Mouse (Mus musculus) midbrain, embryonic 12.5 days (tissue): ENCODE measurements around the gene Pef1. TPM values are rescaled to one million over a fixed set of nuclear protein-coding genes. Genes with fewer than 3 reads are reported as not detected.

ENCODE experiments used
- ATAC-seq: fragments of 200-750 bp; cut with Nextera tagmentation; 2 replicates; pipeline ENCODE4 v1.8.0; 2017; ENCODE audit warnings: low read depth, moderate TSS enrichment, moderate library complexity; ENCODE audit not compliant: low FRiP score
- H3K27ac ChIP-seq: fragments of 300-500 bp; sonication (generic); replicated peaks from 2 replicates; pipeline ENCODE4 v1.5.1; 2016; ENCODE audit warnings: mild to moderate bottlenecking
- H3K27me3 ChIP-seq: fragments of 300-500 bp; sonication (generic); 2 replicates; pipeline ENCODE4 v1.6.1; 2016; ENCODE audit warnings: mild to moderate bottlenecking
- H3K36me3 ChIP-seq: fragments of 300-500 bp; sonication (generic); 2 replicates; pipeline ENCODE4 v1.6.1; 2016
- H3K4me1 ChIP-seq: fragments of 300-500 bp; sonication (generic); 2 replicates; pipeline ENCODE4 v1.6.1; 2016
- H3K4me2 ChIP-seq: fragments of 300-500 bp; sonication (generic); replicated peaks from 2 replicates; pipeline ENCODE4 v1.6.1; 2016; ENCODE audit warnings: mild to moderate bottlenecking, moderate library complexity
- H3K4me3 ChIP-seq: fragments of 300-500 bp; sonication (generic); 2 replicates; pipeline ENCODE4 v1.5.1; 2016; ENCODE audit warnings: mild to moderate bottlenecking
- H3K9ac ChIP-seq: fragments of 300-500 bp; sonication (generic); replicated peaks from 2 replicates; pipeline ENCODE4 v1.6.1; 2016; ENCODE audit warnings: mild to moderate bottlenecking, moderate library complexity
- H3K9me3 ChIP-seq: fragments of 300-500 bp; sonication (generic); 2 replicates; pipeline ENCODE4 v1.6.1; 2016; ENCODE audit warnings: mild to moderate bottlenecking
- WGBS: fragments of 180-500 bp; shearing (Covaris S2); methylation state at CpG from one replicate; pipeline ENCODE4 v1.1.7; 2016; 5-methylcytosine and 5-hydroxymethylcytosine counted together
- polyA plus RNA-seq: library from polyadenylated mRNA; unstranded; fragments of >200 nt; fragmentation: Nextera tagmentation; extraction: Ambion mirVana; gene quantifications from 2 replicates; pipeline ENCODE4 v1.2.1, GENCODE M21; 2016

Pef1 gene
- polyA plus RNA-seq, 1 experiment from 2014 or later: 68.4 TPM

- 87% methylated on average over 10 of the region's 10 CpGs for WGBS
- ATAC-seq: no peak
- H3K9ac ChIP-seq: no peak overlapping the region
Measured at GRCm38 (mm10) chr4:130148405-130148804, 46.0 kb downstream of the Pef1 start.

DNA sequence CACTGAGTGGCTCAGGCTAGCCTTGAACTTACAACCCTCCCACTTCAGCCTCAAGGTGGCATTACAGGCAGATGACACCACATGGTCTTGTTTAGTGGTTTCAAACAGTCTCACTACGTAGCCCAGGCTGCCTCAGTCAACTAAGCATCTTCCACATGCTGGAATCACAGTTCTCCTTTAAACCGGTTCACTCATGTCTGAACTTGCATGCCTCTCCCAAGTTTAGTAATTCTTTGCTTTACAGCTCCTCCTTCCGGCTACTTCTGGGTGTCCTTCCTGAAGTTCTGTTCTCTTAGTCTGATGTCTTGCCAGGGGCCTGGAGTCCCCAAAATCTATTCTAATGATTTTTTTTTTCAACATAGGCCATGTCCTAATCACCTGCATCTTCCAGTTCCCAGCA, 51.9 kb downstream of the Pef1 start:
- Histone ChIP-seq H3K4me3 (no peak overlapping the region), H3K9ac (no peak overlapping the region), H3K9me3 (0 out of 2 replicates have a peak, but pooled peaks cover 3% of the 10 kb centered on the region), H3K4me2 (no peak overlapping the region), H3K27ac (no peak overlapping the region), H3K4me1 (no peaks in the 10 kb centered on the region), H3K36me3 (no peaks in the 10 kb centered on the region), H3K27me3 (peaks cover 17% of the 10 kb centered on the region)
- WGBS: 81% methylated on average over 3 of the region's 3 CpGs
- no peak for ATAC-seq

More at GRCm38 (mm10) chr4:130148405-130148804, 46.0 kb downstream of the Pef1 start:
- Histone ChIP-seq H3K4me3 (no peak overlapping the region), H3K4me1 (no peaks in the 10 kb centered on the region), H3K4me2 (no peak overlapping the region), H3K9me3 (no peaks in the 10 kb centered on the region), H3K27ac (no peak overlapping the region), H3K36me3 (no peaks in the 10 kb centered on the region), H3K27me3 (peaks cover 11% of the 10 kb centered on the region)

DNA sequence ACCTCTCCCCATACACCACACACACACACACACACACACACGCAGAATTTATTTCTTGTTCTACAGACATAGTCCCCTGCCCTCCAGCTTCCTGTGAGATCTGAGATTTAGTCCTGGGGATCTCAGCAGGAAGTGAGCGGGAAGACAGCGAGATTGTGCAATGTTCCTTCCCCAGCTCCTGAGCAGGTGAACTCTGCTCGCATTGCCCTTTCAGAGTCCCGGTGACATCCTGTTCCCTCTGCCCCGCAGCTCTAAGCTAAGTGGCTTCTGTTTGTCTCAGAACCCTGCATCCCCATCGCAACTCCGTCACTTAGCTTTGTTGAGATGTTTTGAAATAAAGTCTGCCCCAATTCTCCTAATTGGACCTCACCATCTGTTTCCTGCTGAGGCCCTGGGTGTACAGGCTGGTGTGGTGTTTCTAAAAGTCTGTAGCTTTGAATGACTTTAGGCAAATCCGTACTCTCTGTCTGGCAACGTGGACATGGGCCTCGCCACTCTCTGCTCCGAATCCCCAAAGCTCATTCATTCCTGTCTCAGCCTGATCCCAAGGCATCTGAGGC, 54.5 kb downstream of the Pef1 start:
- Histone ChIP-seq H3K27ac (no peak overlapping the region), H3K4me1 (no peaks in the 10 kb centered on the region), H3K9me3 (0 out of 2 replicates have a peak, but pooled peaks cover 3% of the 10 kb centered on the region), H3K4me2 (no peak overlapping the region), H3K27me3 (peaks cover 32% of the 10 kb centered on the region), H3K36me3 (no peaks in the 10 kb centered on the region), H3K4me3 (no peak overlapping the region), H3K9ac (no peak overlapping the region)
- ATAC-seq: no peak
- 80% methylated on average over 12 of the region's 12 CpGs for WGBS

- ATAC-seq: no peak
- Histone ChIP-seq H3K4me3 (no peak overlapping the region), H3K4me1 (peaks cover 11% of the 10 kb centered on the region), H3K9me3 (0 out of 2 replicates have a peak, but pooled peaks cover under 1% of the 10 kb centered on the region), H3K9ac (no peak overlapping the region), H3K36me3 (no peaks in the 10 kb centered on the region), H3K27me3 (peaks cover 62% of the 10 kb centered on the region), H3K4me2 (no peak overlapping the region), H3K27ac (no peak overlapping the region)
- 17% methylated on average over 4 of the region's 4 CpGs for whole genome bisulfite sequencing
Measured at GRCm38 (mm10) chr4:130161349-130161748, 59.0 kb downstream of the Pef1 start.

DNA sequence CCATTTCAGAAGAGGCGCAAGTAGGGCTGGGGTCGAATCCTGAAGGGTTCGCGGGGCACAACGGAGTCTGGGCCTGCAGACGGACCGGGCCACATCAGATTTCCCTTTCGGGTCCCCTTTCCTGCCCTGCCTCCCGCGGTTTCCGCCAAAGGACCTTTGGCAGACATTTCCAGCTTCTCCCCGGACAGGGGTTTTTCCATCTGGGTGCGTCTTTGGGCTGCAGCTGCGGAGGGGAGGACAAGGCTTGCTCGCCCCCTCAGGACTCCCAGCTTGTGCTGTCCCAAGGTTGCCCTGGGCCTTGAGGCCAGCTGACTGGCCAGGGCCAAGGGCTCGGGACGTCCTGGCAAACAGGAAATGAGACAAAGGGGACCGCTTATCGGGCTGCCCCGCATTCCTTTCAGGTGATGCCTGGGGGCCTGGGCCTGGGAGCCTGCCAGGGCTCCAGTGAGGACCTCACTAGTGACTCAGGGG, 61.1 kb downstream of the Pef1 start:
- H3K36me3 ChIP-seq: no peaks in the 10 kb centered on the region
- H3K27ac ChIP-seq: no peak overlapping the region
- H3K9me3 ChIP-seq: no peaks in the 10 kb centered on the region
- peak overlapping the region; percentile 39; the same call in 1 of the 2 replicates for H3K9ac ChIP-seq
- ATAC-seq: no peak
- H3K4me3 ChIP-seq: peak overlapping the region; percentile 4; the same call in 1 of the 2 replicates
- 3% methylated on average over 20 of the region's 20 CpGs for WGBS
- peaks cover 19% of the 10 kb centered on the region for H3K4me1 ChIP-seq
- peak overlapping the region; percentile 32 for H3K4me2 ChIP-seq
- H3K27me3 ChIP-seq: peaks cover 79% of the 10 kb centered on the region

DNA sequence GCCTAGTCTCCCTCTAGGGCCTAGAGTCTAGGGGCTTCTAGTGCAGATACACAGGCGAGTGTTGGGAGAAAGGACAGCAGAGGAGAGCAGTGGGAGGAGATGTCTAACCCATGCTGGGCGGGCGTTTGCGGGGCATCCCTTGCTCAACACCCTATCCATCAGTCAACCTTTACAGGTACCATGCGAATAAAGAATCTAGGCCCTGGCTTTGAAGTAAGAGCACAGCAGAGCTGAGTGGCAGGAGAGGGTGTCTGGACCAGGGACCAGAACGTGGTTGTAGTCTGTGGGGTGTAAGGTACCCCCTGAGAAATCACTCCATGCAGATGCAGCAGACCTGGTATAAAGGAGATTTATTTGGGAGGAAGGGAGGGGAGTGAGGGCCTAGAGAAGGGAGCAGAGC, 61.8 kb downstream of the Pef1 start:
- no peak overlapping the region for H3K4me3 ChIP-seq
- H3K4me2 ChIP-seq: no peak overlapping the region
- H3K9me3 ChIP-seq: no peaks in the 10 kb centered on the region
- no peak for ATAC-seq
- 70% methylated on average over 6 of the region's 6 CpGs for WGBS
- no peak overlapping the region for H3K27ac ChIP-seq
- peaks cover 76% of the 10 kb centered on the region for H3K27me3 ChIP-seq
- H3K9ac ChIP-seq: no peak overlapping the region
- H3K4me1 ChIP-seq: peaks cover 23% of the 10 kb centered on the region
- no peaks in the 10 kb centered on the region for H3K36me3 ChIP-seq

GRCm38 (mm10) chr4:130166061-130166460, 63.7 kb downstream of the Pef1 start:
- no peak overlapping the region for H3K9ac ChIP-seq
- no peak overlapping the region for H3K4me3 ChIP-seq
- ATAC-seq: no peak
- no peak overlapping the region for H3K27ac ChIP-seq
- no peaks in the 10 kb centered on the region for H3K9me3 ChIP-seq
- H3K27me3 ChIP-seq: peaks cover 68% of the 10 kb centered on the region
- 82% methylated on average over 18 of the region's 18 CpGs for WGBS
- peaks cover 23% of the 10 kb centered on the region for H3K4me1 ChIP-seq
- no peak overlapping the region for H3K4me2 ChIP-seq
- no peaks in the 10 kb centered on the region for H3K36me3 ChIP-seq

DNA sequence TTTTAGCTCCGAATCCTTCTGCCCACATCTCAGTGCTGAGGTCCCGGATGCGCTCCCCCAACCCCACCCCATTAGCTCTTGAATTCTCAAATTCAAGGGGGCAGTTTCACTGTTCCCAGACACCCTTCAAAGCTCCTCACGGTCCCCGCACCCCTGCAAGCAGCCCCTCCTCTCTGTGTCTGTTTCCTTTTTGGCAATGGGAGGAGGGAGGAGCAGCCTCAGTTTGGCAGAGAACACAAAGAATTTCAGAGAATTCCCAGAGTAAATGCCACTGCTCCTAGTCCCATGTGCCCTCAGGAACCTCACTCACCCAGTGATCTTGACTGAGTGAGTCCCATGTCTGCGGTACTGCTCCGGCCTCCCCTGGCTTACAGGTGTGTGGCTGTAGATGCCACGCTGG, 64.2 kb downstream of the Pef1 start:
- Histone ChIP-seq H3K4me1 (peaks cover 23% of the 10 kb centered on the region), H3K36me3 (no peaks in the 10 kb centered on the region), H3K9ac (no peak overlapping the region), H3K4me2 (no peak overlapping the region), H3K4me3 (no peak overlapping the region), H3K9me3 (no peaks in the 10 kb centered on the region), H3K27ac (no peak overlapping the region), H3K27me3 (peaks cover 63% of the 10 kb centered on the region)
- WGBS: 78% methylated on average over 8 of the region's 8 CpGs
- no peak for ATAC-seq

- H3K9me3 ChIP-seq: no peaks in the 10 kb centered on the region
- no peak for ATAC-seq
- 59% methylated on average over 22 of the region's 22 CpGs for WGBS
- H3K27me3 ChIP-seq: peaks cover 56% of the 10 kb centered on the region
- no peaks in the 10 kb centered on the region for H3K36me3 ChIP-seq
- peaks cover 26% of the 10 kb centered on the region for H3K4me1 ChIP-seq
- no peak overlapping the region for H3K4me3 ChIP-seq
- no peak overlapping the region for H3K9ac ChIP-seq
- no peak overlapping the region for H3K27ac ChIP-seq
- peak overlapping the region; percentile 28 for H3K4me2 ChIP-seq
Measured at GRCm38 (mm10) chr4:130167321-130167720, 65.0 kb downstream of the Pef1 start.

GRCm38 (mm10) chr4:130167814-130168213, 65.5 kb downstream of the Pef1 start:
- Histone ChIP-seq H3K36me3 (no peaks in the 10 kb centered on the region), H3K27me3 (peaks cover 52% of the 10 kb centered on the region), H3K9ac (no peak overlapping the region), H3K9me3 (no peaks in the 10 kb centered on the region), H3K4me2 (peak overlapping the region; percentile 28; the same call in 1 of the 2 replicates), H3K4me1 (peaks cover 23% of the 10 kb centered on the region), H3K4me3 (no peak overlapping the region), H3K27ac (no peak overlapping the region)
- WGBS: 48% methylated on average over 9 of the region's 9 CpGs
- no peak for ATAC-seq

DNA sequence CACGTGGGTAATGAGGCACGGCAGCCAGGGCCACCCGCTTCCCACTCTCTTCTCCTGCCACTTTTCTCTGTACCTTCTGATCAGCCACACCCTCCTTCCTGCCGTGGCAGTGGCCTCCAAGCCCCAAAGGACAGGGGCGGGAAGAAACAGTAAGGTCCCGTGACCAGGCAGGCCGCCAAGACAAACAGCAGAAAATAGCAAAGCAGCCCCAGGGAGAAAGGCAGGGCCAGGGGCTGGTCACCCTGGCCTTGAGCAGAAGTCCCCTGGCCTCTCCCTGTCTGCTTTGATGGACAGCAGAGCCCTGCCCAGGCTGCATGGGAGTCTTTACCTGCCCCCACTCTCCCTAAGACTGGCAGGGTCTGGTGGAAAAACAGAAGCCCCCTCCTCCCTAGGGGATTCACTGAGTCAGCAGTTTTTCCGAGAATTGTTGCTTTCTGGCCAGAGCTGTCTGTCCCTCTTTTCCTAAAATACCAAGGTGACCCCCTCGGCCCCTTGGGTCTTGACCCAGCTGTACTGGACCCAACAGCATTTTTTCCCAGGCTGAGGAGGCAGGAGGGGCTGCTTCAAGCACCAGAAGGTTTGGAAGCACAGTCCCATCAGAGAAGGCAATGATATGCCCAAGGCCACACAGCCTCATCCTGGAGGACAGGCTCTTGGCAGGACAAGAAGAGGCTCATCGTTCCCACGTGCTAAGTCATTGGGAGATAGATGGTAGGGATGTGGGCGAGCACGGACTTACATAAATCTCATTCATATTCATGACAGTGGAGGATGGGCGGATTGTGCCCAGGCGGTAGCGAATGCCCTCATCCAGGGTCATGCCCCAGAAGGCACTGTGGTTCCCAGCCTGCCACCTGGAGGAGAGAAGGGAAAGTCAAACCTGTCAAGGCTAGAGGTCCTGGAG, 66.2 kb downstream of the Pef1 start:
- Histone ChIP-seq H3K4me2 (no peak overlapping the region), H3K4me1 (peaks cover 16% of the 10 kb centered on the region), H3K9me3 (no peaks in the 10 kb centered on the region), H3K36me3 (no peaks in the 10 kb centered on the region), H3K27ac (no peak overlapping the region), H3K27me3 (peaks cover 52% of the 10 kb centered on the region), H3K4me3 (no peak overlapping the region), H3K9ac (no peak overlapping the region)
- ATAC-seq: no peak
- WGBS: 32% methylated on average over 16 of the region's 16 CpGs

GRCm38 (mm10) chr4:130169411-130169971, 67.1 kb downstream of the Pef1 start:
- no peak for ATAC-seq
- Histone ChIP-seq H3K4me3 (no peak overlapping the region), H3K9me3 (no peaks in the 10 kb centered on the region), H3K4me2 (no peak overlapping the region), H3K27me3 (peaks cover 52% of the 10 kb centered on the region), H3K36me3 (no peaks in the 10 kb centered on the region), H3K27ac (no peak overlapping the region), H3K4me1 (peaks cover 16% of the 10 kb centered on the region), H3K9ac (no peak overlapping the region)
- WGBS: 86% methylated on average over 16 of the region's 16 CpGs
